Mouse (Mus musculus): ENCODE results near the gene Prokr1.

- no peak for TF ChIP-seq CTCF (IDR thresholded peaks at IDR 0.05; ENCODE audit: low read depth)
- no peak for TF ChIP-seq EP300 (optimal IDR thresholded peaks at IDR 0.05)
These were observed 55.5 kb downstream of the Prokr1 start for GRCm38 (mm10) chr6:87534855-87535575.

All from stomach, postnatal 0 days (tissue).